8 mouse cellular contexts compared by ENCODE assay signal in the genomic region with DNA sequence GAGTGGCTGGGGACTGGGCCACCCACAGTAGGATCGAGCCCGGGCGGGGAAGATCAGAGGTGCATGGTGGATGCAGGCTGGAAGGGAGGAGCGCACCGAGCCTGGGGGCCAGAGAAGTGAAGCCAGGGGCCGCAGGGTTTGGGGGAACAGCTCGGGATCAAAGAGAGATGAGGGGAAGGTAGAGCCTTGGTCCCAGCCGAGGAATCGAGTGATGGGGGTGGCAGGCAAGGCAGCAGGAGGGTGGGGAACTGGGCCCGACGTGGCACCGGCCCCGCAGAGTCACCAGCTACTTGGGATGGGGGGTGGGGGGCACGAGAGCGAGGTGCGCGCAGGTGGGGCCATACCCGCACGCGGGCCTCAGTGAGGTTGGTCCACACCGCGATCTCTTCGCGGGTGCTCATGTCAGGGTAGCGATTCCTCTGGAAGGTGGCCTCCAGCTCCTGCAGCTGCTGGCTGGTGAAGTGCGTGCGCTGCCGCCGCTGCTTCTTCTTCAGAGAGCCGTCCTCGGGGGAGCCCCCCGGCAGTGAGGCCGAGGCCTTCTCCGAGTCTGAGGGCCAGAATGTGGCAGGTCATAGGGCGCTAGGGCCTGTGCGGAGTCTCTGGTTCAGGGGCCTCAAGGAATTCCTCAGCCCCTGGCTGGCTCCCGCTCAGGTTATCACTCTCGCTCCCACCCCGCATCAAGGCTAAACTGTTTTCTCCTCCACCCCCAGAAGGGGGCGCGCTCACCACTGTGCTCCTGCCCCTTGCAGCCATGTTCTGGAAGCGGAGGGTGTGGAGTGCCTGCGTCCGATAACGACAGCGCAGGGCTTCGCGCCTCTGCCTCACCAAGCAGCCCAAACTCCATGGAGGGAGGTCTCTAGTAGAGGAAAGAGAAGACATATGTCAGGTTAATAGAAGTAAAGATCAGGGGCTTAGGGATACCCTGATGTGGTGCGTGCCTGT. TPM values are rescaled to one million over a fixed set of nuclear protein-coding genes. Genes with fewer than 3 reads are reported as not detected.
DNase-seq lines count a peak whose midpoint lies in the region; ATAC-seq lines count a peak whose summit lies in the region.

No protein-coding gene starts in this region.

- H3K9me3 ChIP-seq in embryonic facial prominence, embryonic 15.5 days (replicated peaks): no peaks in the 10 kb centered on the region
- no peaks in the 10 kb centered on the region for H3K9me3 ChIP-seq in heart, embryonic 10.5 days
- H3K9me3 ChIP-seq in liver, embryonic 16.5 days (replicated peaks; ENCODE audit: control insufficient read depth, low read length): no peaks in the 10 kb centered on the region
- no peaks in the 10 kb centered on the region for H3K9me3 ChIP-seq in neural tube, embryonic 12.5 days

- peak overlapping the region; percentile 56 for H3K4me3 ChIP-seq in embryonic facial prominence, embryonic 15.5 days (replicated peaks)
- peak overlapping the region; percentile 68 for H3K4me3 ChIP-seq in heart, embryonic 10.5 days
- H3K4me3 ChIP-seq in liver, embryonic 16.5 days (ENCODE audit: low read depth, low read length): peak overlapping the region; percentile 62
- peak overlapping the region; percentile 47 for H3K4me3 ChIP-seq in neural tube, embryonic 12.5 days

- no peak overlapping the region for H3K27ac ChIP-seq in embryonic facial prominence, embryonic 15.5 days (replicated peaks)
- H3K27ac ChIP-seq in heart, embryonic 10.5 days: peak overlapping the region; percentile 1
- no peak overlapping the region for H3K27ac ChIP-seq in liver, embryonic 16.5 days (ENCODE audit: low read length)
- no peak overlapping the region for H3K27ac ChIP-seq in neural tube, embryonic 12.5 days

- H3K27me3 ChIP-seq in embryonic facial prominence, embryonic 15.5 days: peaks cover 88% of the 10 kb centered on the region
- peaks cover 95% of the 10 kb centered on the region for H3K27me3 ChIP-seq in heart, embryonic 10.5 days (ENCODE audit: insufficient read depth, poor library complexity, severe bottlenecking)
- H3K27me3 ChIP-seq in liver, embryonic 16.5 days (ENCODE audit: control insufficient read depth, insufficient read depth, low read depth, low read length): peaks cover 93% of the 10 kb centered on the region
- H3K27me3 ChIP-seq in neural tube, embryonic 12.5 days (replicated peaks): peaks cover 76% of the 10 kb centered on the region

- H3K36me3 ChIP-seq in embryonic facial prominence, embryonic 15.5 days: no peaks in the 10 kb centered on the region
- no peaks in the 10 kb centered on the region for H3K36me3 ChIP-seq in heart, embryonic 10.5 days
- H3K36me3 ChIP-seq in liver, embryonic 16.5 days (ENCODE audit: control insufficient read depth, insufficient read depth): no peaks in the 10 kb centered on the region
- no peaks in the 10 kb centered on the region for H3K36me3 ChIP-seq in neural tube, embryonic 12.5 days

- 0 out of 2 replicates have a peak overlapping the region, but pooled peaks have one; percentile 48 for H3K9ac ChIP-seq in embryonic facial prominence, embryonic 15.5 days
- H3K9ac ChIP-seq in liver, embryonic 16.5 days (ENCODE audit: low read depth, low read length): peak overlapping the region; percentile 38; the same call in 1 of the 2 replicates
- H3K9ac ChIP-seq in neural tube, embryonic 12.5 days: peak overlapping the region; percentile 45

- peaks cover 26% of the 10 kb centered on the region for H3K4me1 ChIP-seq in embryonic facial prominence, embryonic 15.5 days
- H3K4me1 ChIP-seq in heart, embryonic 10.5 days: peaks cover 46% of the 10 kb centered on the region
- H3K4me1 ChIP-seq in liver, embryonic 16.5 days (ENCODE audit: control insufficient read depth, low read depth, low read length): peaks cover 25% of the 10 kb centered on the region
- peaks cover 28% of the 10 kb centered on the region for H3K4me1 ChIP-seq in neural tube, embryonic 12.5 days

- WGBS in embryonic facial prominence, embryonic 15.5 days: 3% methylated on average over 49 of the region's 49 CpGs
- WGBS in heart, embryonic 10.5 days: 2% methylated on average over 49 of the region's 49 CpGs
- 2% methylated on average over 49 of the region's 49 CpGs for WGBS in liver, embryonic 16.5 days (ENCODE audit: insufficient replicate concordance)
- 2% methylated on average over 49 of the region's 49 CpGs for WGBS in neural tube, embryonic 12.5 days

- DNase-seq in B cell, adult 2 months: peak; percentile 92 to 94
- peak; percentile 85 for DNase-seq in adrenal gland, adult 2 months
- DNase-seq in heart, embryonic 10.5 days (ENCODE audit: low spot score): peak; percentile 90
- peak; percentile 64 for DNase-seq in kidney, adult 9 months
- DNase-seq in testis, postnatal 10 days (ENCODE audit: low spot score): peak; percentile 81

- peak overlapping the region; percentile 100 for H3K4me2 ChIP-seq in embryonic facial prominence, embryonic 15.5 days (replicated peaks)
- peak overlapping the region; percentile 90 for H3K4me2 ChIP-seq in liver, embryonic 16.5 days (ENCODE audit: low read depth, low read length)
- H3K4me2 ChIP-seq in neural tube, embryonic 12.5 days (replicated peaks): peak overlapping the region; percentile 94

- no peak for ATAC-seq in embryonic facial prominence, embryonic 15.5 days (ENCODE audit: insufficient number of reproducible peaks, low FRiP score, low TSS enrichment, low read depth)
- peak; percentile 73 for ATAC-seq in liver, embryonic 16.5 days (ENCODE audit: low read depth)
- ATAC-seq in neural tube, embryonic 12.5 days (ENCODE audit: low FRiP score, low read depth): peak; percentile 31; the same call in 1 of the 2 replicates

RNA-seq across cellular contexts. Expression of a gene that starts 5.2 kb away (rescaled TPM):
- total RNA-seq in adrenal gland, adult 2 months (2021): 10 to 100 TPM; 54.7 to 59.4 TPM
- polyA plus RNA-seq in adrenal gland, adult 2 months (2012; rRNA removed): 2.6 and 4.8 TPM in 2 replicates
- 1.6 and 3.7 TPM in 2 replicates for polyA plus RNA-seq in embryonic facial prominence, embryonic 15.5 days (2015; fragmentation: Nextera tagmentation; extraction: Ambion mirVana)
- 0.10 TPM in 1 of 2 replicates, not detected in the other for polyA plus RNA-seq in heart, embryonic 10.5 days (2016; fragmentation: Nextera tagmentation; extraction: Ambion mirVana)
- 0.06 and 0.19 TPM in 2 replicates for polyA plus RNA-seq in liver, embryonic 16.5 days (2015; fragmentation: Nextera tagmentation; extraction: Ambion mirVana)
- 0.20 TPM in 1 of 2 replicates, not detected in the other for polyA plus RNA-seq in neural tube, embryonic 12.5 days (2016; fragmentation: Nextera tagmentation; extraction: Ambion mirVana)

RNA-seq across cellular contexts. Expression of a gene that starts 11.2 kb away (rescaled TPM):
- total RNA-seq in adrenal gland, adult 2 months (2021): not detected
- polyA plus RNA-seq in adrenal gland, adult 2 months (2012; rRNA removed): 0.21 TPM in 1 of 2 replicates, not detected in the other
- 10.4 and 12.4 TPM in 2 replicates for polyA plus RNA-seq in embryonic facial prominence, embryonic 15.5 days (2015; fragmentation: Nextera tagmentation; extraction: Ambion mirVana)
- 0.87 and 0.89 TPM in 2 replicates for polyA plus RNA-seq in heart, embryonic 10.5 days (2016; fragmentation: Nextera tagmentation; extraction: Ambion mirVana)
- polyA plus RNA-seq in liver, embryonic 16.5 days (2015; fragmentation: Nextera tagmentation; extraction: Ambion mirVana): 0.14 TPM in 1 of 2 replicates, not detected in the other
- 2.7 and 3.0 TPM in 2 replicates for polyA plus RNA-seq in neural tube, embryonic 12.5 days (2016; fragmentation: Nextera tagmentation; extraction: Ambion mirVana)

RNA-seq across cellular contexts. Expression of a gene that starts 15.4 kb away (rescaled TPM):
- total RNA-seq in adrenal gland, adult 2 months (2021): 10 to 100 TPM; 68.8 to 72.5 TPM
- polyA plus RNA-seq in adrenal gland, adult 2 months (2012; rRNA removed): 158 and 177 TPM in 2 replicates
- polyA plus RNA-seq in embryonic facial prominence, embryonic 15.5 days (2015; fragmentation: Nextera tagmentation; extraction: Ambion mirVana): 61.2 and 67.1 TPM in 2 replicates
- polyA plus RNA-seq in heart, embryonic 10.5 days (2016; fragmentation: Nextera tagmentation; extraction: Ambion mirVana): 50.0 and 50.8 TPM in 2 replicates
- 14.8 and 15.3 TPM in 2 replicates for polyA plus RNA-seq in liver, embryonic 16.5 days (2015; fragmentation: Nextera tagmentation; extraction: Ambion mirVana)
- polyA plus RNA-seq in neural tube, embryonic 12.5 days (2016; fragmentation: Nextera tagmentation; extraction: Ambion mirVana): 72.8 and 85.6 TPM in 2 replicates
